Mouse (Mus musculus): ENCODE results near the gene Tubgcp2. TPM values are rescaled to one million over a fixed set of nuclear protein-coding genes. Genes with fewer than 3 reads are reported as not detected.

The Tubgcp2 gene
- polyA plus RNA-seq, 1 experiment from 2014 or later = 43.8 TPM

- Histone ChIP-seq H3K4me1 (0 out of 2 replicates have a peak, but pooled peaks cover 4% of the 10 kb centered on the region), H3K4me2 (no peak overlapping the region), H3K27me3 (replicated peaks) (no peaks in the 10 kb centered on the region), H3K27ac (no peak overlapping the region), H3K4me3 (replicated peaks) (no peak overlapping the region), H3K9me3 (no peaks in the 10 kb centered on the region), H3K9ac (no peak overlapping the region), H3K36me3 (no peaks in the 10 kb centered on the region)
- ATAC-seq (ENCODE audit: insufficient read depth, low FRiP score, low read depth) = no peak
- WGBS = 79% methylated on average over 4 of the region's 4 CpGs
Measured at GRCm38 (mm10) chr7:139955505-139955904, 81.0 kb downstream of the Tubgcp2 start.

DNA sequence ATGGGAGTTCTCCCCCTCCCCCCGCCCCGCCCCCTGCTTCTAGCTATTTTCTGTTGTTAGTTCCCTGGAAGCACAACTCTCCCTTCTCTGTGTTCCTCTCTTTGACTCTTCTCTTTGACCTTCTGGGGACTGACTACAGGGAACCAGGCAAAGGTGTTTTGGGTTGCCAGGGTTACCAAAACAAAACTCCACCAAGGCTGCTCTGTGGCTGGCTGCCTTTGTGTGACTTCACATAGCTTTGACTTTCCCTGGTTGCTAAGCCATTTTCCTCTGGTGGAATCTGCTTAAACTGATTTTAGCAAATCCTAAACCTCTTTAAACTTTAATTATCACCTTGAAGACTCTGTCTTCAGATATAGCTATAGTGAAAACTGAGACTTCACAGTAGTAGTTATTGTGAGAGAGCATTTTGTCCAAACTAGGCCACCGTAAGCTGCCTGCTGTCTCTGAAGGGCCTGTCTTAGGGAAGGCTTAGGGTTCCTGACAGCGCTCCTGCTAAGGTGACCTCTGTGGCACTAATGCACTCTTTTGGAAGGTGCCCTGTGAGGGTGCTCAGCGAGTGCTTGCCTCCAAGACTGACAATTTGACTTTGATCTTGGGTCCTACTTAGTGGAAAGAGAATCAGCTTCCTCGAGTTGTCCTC lies 84.4 kb downstream of the Tubgcp2 start:
- Histone ChIP-seq H3K27ac (no peak overlapping the region), H3K36me3 (no peaks in the 10 kb centered on the region), H3K9ac (no peak overlapping the region), H3K4me2 (no peak overlapping the region), H3K27me3 (replicated peaks) (peaks cover 4% of the 10 kb centered on the region), H3K4me3 (replicated peaks) (no peak overlapping the region), H3K4me1 (no peaks in the 10 kb centered on the region), H3K9me3 (no peaks in the 10 kb centered on the region)
- 68% methylated on average over 6 of the region's 6 CpGs for WGBS
- no peak for ATAC-seq (ENCODE audit: insufficient read depth, low FRiP score, low read depth)

- Histone ChIP-seq H3K27ac (no peak overlapping the region), H3K4me2 (peak overlapping the region; percentile 97), H3K9ac (no peak overlapping the region), H3K27me3 (replicated peaks) (peaks cover 11% of the 10 kb centered on the region), H3K36me3 (no peaks in the 10 kb centered on the region), H3K4me1 (no peaks in the 10 kb centered on the region), H3K9me3 (no peaks in the 10 kb centered on the region), H3K4me3 (replicated peaks) (peak overlapping the region; percentile 64)
- ATAC-seq (ENCODE audit: insufficient read depth, low FRiP score, low read depth) = peak; percentile 45; the same call in 1 of the 2 replicates
- WGBS = 2% methylated on average over 16 of the region's 16 CpGs
Measured at GRCm38 (mm10) chr7:139951079-139951478, 85.4 kb downstream of the Tubgcp2 start.

DNA sequence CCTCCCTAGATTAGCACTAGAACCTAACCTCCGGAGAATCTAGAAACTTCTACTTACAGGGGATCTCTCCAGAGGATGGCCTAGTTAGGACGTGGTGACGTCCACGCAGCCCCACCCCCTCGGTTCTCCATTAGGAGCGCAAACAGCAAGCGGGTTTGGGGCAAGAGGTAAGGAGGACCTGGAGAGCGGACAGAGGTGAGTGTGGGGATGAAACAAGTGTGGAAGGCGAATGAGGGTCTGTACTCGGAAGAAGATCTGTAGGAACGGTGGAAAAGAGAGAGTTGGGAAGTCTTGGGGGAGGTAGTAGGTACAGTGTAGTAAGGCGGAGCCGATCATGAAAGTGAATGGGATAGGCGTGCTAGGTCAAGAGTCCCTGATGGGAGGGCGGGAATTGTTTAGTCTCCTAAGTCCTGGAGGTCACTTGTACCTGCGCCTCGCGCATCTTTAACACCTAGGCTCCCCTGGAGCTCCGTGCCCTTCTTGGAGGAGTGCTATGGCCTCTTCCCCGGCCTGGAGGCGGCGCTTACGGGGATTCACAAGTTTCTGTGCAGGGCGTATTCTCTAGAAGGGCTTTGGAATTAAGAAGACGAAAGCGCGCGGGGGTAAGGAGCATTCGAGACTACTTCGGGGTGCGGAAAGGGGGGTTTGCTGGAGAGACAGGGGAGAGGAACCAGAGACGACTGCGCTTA lies 86.0 kb downstream of the Tubgcp2 start:
- Histone ChIP-seq H3K4me2 (peak overlapping the region; percentile 97), H3K27ac (peak overlapping the region; percentile 61; the same call in 1 of the 2 replicates), H3K36me3 (no peaks in the 10 kb centered on the region), H3K9me3 (no peaks in the 10 kb centered on the region), H3K27me3 (replicated peaks) (peaks cover 17% of the 10 kb centered on the region), H3K4me3 (replicated peaks) (peak overlapping the region; percentile 64), H3K9ac (peak overlapping the region; percentile 37), H3K4me1 (no peaks in the 10 kb centered on the region)
- under 1% methylated on average over 33 of the region's 33 CpGs for WGBS
- peak; percentile 66 for ATAC-seq (ENCODE audit: insufficient read depth, low FRiP score, low read depth)

DNA sequence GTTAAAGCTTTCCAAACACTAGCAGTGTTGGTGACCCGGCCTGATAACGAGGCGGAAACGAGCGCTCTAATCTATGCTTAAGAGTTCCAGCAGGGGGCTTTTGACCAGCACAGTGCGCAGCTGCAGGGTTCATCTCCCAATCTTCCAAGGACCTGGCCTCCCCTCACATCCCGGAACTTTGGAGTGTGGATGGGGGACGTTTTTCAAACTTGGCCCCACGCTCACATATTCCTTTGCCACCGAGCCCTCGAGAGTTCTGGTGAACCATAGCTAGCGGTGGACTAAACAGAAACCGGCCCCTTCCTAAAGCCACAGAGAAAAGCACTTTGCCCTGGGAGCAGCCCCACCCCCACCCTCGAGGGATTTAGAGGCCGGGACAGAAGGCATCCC lies 86.6 kb downstream of the Tubgcp2 start:
- Histone ChIP-seq H3K9ac (peak overlapping the region; percentile 37), H3K36me3 (no peaks in the 10 kb centered on the region), H3K9me3 (no peaks in the 10 kb centered on the region), H3K27ac (peak overlapping the region; percentile 61; the same call in 1 of the 2 replicates), H3K4me2 (peak overlapping the region; percentile 97), H3K27me3 (replicated peaks) (peaks cover 23% of the 10 kb centered on the region), H3K4me3 (replicated peaks) (peak overlapping the region; percentile 64), H3K4me1 (no peaks in the 10 kb centered on the region)
- ATAC-seq (ENCODE audit: insufficient read depth, low FRiP score, low read depth) = peak; percentile 59; the same call in 1 of the 2 replicates
- WGBS = under 1% methylated on average over 15 of the region's 15 CpGs

- Histone ChIP-seq H3K27ac (no peak overlapping the region), H3K9me3 (no peaks in the 10 kb centered on the region), H3K4me3 (replicated peaks) (no peak overlapping the region), H3K9ac (no peak overlapping the region), H3K4me2 (no peak overlapping the region), H3K36me3 (no peaks in the 10 kb centered on the region), H3K4me1 (peaks cover 12% of the 10 kb centered on the region), H3K27me3 (replicated peaks) (peaks cover 52% of the 10 kb centered on the region)
- no peak for ATAC-seq (ENCODE audit: insufficient read depth, low FRiP score, low read depth)
- 41% methylated on average over 5 of the region's 5 CpGs for WGBS
Measured at GRCm38 (mm10) chr7:139946032-139946431, 90.4 kb downstream of the Tubgcp2 start.

MicroRNA genes within 50 kb of the gene (microRNA counts, 519-probe panel; counts per million panel counts)
- microRNA mmu-miR-202-3p = 2,085 counts per million, percentile 28 among the panel's probes with 10 or more counts
- 2,483 counts per million, percentile 55 among the panel's probes with 10 or more counts for microRNA mmu-miR-202-5p

Small RNAs within 50 kb of the gene (microRNA-seq; reads per million reads assigned to microRNA genes)
- not detected for gene Mir202
- not detected for gene Mir7062
- not detected for gene mmu-mir-7686

Other genes starting within 250 kb of the Tubgcp2 start
- gene Adgra1, start 202.5 kb downstream of the Tubgcp2 start, polyA plus RNA-seq (2015; fragmentation: Nextera tagmentation; extraction: Ambion mirVana) = 0.53 and 0.64 TPM in 2 replicates
- gene Kndc1, start 142.0 kb downstream of the Tubgcp2 start, polyA plus RNA-seq (2015; fragmentation: Nextera tagmentation; extraction: Ambion mirVana) = 0.14 and 0.34 TPM in 2 replicates
- gene Utf1, start 92.9 kb downstream of the Tubgcp2 start, polyA plus RNA-seq (2015; fragmentation: Nextera tagmentation; extraction: Ambion mirVana) = 0.10 TPM in 1 of 2 replicates, not detected in the other
- 0.21 and 0.45 TPM in 2 replicates for gene 6430531B16Rik, start 57.9 kb downstream of the Tubgcp2 start, polyA plus RNA-seq (2015; fragmentation: Nextera tagmentation; extraction: Ambion mirVana)
- gene Adam8, start 44.1 kb downstream of the Tubgcp2 start, polyA plus RNA-seq (2015; fragmentation: Nextera tagmentation; extraction: Ambion mirVana) = 2.5 and 2.7 TPM in 2 replicates
- 34.8 and 35.7 TPM in 2 replicates for gene Zfp511, start 278 bp downstream of the Tubgcp2 start, polyA plus RNA-seq (2015; fragmentation: Nextera tagmentation; extraction: Ambion mirVana)
- not detected in 2 replicates for gene Msx3, start 12.4 kb upstream of the Tubgcp2 start, polyA plus RNA-seq (2015; fragmentation: Nextera tagmentation; extraction: Ambion mirVana)
- gene Caly, start 45.9 kb upstream of the Tubgcp2 start, polyA plus RNA-seq (2015; fragmentation: Nextera tagmentation; extraction: Ambion mirVana) = 3.4 and 3.6 TPM in 2 replicates
- gene Prap1, start 56.7 kb upstream of the Tubgcp2 start, polyA plus RNA-seq (2015; fragmentation: Nextera tagmentation; extraction: Ambion mirVana) = 165 and 169 TPM in 2 replicates
- 32.4 and 41.4 TPM in 2 replicates for gene Fuom, start 65.8 kb upstream of the Tubgcp2 start, polyA plus RNA-seq (2015; fragmentation: Nextera tagmentation; extraction: Ambion mirVana)
- gene Paox, start 79.1 kb upstream of the Tubgcp2 start, polyA plus RNA-seq (2015; fragmentation: Nextera tagmentation; extraction: Ambion mirVana) = 30.6 and 33.7 TPM in 2 replicates
- gene Echs1, start 79.8 kb upstream of the Tubgcp2 start, polyA plus RNA-seq (2015; fragmentation: Nextera tagmentation; extraction: Ambion mirVana) = 155 and 165 TPM in 2 replicates
- gene Mtg1, start 100.9 kb upstream of the Tubgcp2 start, polyA plus RNA-seq (2015; fragmentation: Nextera tagmentation; extraction: Ambion mirVana) = 23.5 and 26.9 TPM in 2 replicates
- 1.0 and 1.4 TPM in 2 replicates for gene Sprn, start 118.2 kb upstream of the Tubgcp2 start, polyA plus RNA-seq (2015; fragmentation: Nextera tagmentation; extraction: Ambion mirVana)
- not detected in 2 replicates for gene Olfr522, start 128.1 kb upstream of the Tubgcp2 start, polyA plus RNA-seq (2015; fragmentation: Nextera tagmentation; extraction: Ambion mirVana)
- not detected in 2 replicates for gene Olfr523, start 136.5 kb upstream of the Tubgcp2 start, polyA plus RNA-seq (2015; fragmentation: Nextera tagmentation; extraction: Ambion mirVana)
- not detected in 2 replicates for gene Olfr524, start 169.3 kb upstream of the Tubgcp2 start, polyA plus RNA-seq (2015; fragmentation: Nextera tagmentation; extraction: Ambion mirVana)
- 0.08 and 0.17 TPM in 2 replicates for gene Cd163l1, start 181.6 kb upstream of the Tubgcp2 start, polyA plus RNA-seq (2015; fragmentation: Nextera tagmentation; extraction: Ambion mirVana)
- not detected in 2 replicates for gene 5830411N06Rik, start 210.6 kb upstream of the Tubgcp2 start, polyA plus RNA-seq (2015; fragmentation: Nextera tagmentation; extraction: Ambion mirVana)